Mouse (Mus musculus) adrenal gland, adult (tissue): Measurements from ENCODE around the gene Gm4302.
"Not testable (repeated sequence)": the region's sequence is repeated elsewhere in the genome, so short reads cannot be mapped to it uniquely, and the experiment has no call there.

ENCODE experiments used
- DNase-seq, 2 experiments: peaks; one replicate each; pipeline ENCODE4 v3.0.0; 2022 to 2023; ENCODE audit warnings: low spot score in 1 of 2; ENCODE audit not compliant: inconsistent age in 2 of 2

Gene Gm4302

DNA sequence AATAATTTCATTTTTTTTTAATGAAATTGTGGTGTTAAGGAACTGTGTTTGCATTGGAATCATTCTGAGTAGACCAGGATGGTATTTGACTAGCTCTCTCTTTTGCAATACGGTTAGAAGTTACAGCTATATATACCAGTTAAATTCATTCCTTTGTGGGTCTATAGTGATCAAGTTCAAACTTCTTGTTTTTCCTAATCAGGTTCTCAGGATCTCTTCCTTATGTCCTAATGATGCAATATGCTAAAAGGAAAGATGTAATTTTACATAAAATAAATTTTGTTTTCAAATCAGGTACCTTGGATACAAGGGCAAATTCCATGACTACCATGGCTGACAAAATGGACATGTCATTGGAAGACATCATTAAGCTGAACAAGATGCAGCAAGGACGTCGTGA lies at the start of gene Gm4302:
Gene Gm4302 (plus strand): TSS at position 301 of the 400 bp plus-strand sequence.
- DNase-seq = not testable (repeated sequence)

DNA sequence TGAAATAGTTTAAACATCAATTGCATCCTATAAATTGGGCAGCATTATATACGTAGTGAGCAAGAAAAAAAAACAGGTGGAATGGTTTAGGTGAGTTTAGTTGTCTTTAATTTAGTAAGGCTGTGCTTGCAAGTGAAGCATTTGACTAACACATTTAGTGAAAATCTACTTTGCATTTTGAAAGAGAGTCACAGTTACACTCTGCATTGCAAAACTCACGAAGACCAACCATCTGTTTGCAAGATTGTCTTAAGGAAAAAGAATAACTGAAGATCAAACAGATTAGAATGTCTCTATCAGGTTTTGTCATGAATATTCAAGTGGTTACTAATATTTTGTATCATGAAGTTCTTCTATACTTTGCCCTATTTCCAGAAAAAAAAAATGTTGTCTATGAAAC lies 44.5 kb upstream of the Gm4302 start:
- no peak for DNase-seq

GRCm38 (mm10) chr10:100300106-100300505 lies 40.5 kb upstream of the Gm4302 start:
- not testable (repeated sequence) for DNase-seq

DNA sequence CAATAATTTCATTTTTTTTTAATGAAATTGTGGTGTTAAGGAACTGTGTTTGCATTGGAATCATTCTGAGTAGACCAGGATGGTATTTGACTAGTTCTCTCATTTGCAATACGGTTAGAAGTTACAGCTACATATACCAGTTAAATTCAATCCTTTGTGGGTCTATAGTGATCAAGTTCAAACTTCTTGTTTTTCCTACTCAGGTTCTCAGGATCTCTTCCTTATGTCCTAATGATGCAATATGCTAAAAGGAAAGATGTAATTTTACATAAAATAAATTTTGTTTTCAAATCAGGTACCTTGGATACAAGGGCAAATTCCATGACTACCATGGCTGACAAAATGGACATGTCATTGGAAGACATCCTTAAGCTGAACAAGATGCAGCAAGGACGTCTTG lies 5.3 kb upstream of the Gm4302 start, which contains the start of gene Gm4301:
Gene Gm4301 (plus strand): TSS at position 301 of the 400 bp plus-strand sequence.
- DNase-seq = not testable (repeated sequence)

- not testable (repeated sequence) for DNase-seq
Measured at GRCm38 (mm10) chr10:100345672-100346071, 5.0 kb downstream of the Gm4302 start, which contains the start of gene Gm4303. Gene Gm4303 (plus strand): TSS chr10:100345972.

DNA sequence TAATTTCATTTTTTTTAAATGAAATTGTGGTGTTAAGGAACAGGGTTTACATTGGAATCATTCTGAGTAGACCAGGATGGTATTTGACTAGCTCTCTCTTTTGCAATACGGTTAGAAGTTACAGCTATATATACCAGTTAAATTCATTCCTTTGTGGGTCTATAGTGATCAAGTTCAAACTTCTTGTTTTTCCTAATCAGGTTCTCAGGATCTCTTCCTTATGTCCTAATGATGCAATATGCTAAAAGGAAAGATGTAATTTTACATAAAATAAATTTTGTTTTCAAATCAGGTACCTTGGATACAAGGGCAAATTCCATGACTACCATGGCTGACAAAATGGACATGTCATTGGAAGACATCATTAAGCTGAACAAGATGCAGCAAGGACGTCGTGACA lies 10.2 kb downstream of the Gm4302 start, which contains the start of gene Gm4305:
Gene Gm4305 (plus strand): TSS at position 301 of the 400 bp plus-strand sequence.
- DNase-seq = not testable (repeated sequence)

- DNase-seq = peak; percentile 2 to 21
Measured at GRCm38 (mm10) chr10:100356841-100357240, 16.2 kb downstream of the Gm4302 start.

- DNase-seq = not testable (repeated sequence)
Measured at GRCm38 (mm10) chr10:100361038-100361437, 20.4 kb downstream of the Gm4302 start, which contains the start of gene Gm4307. Gene Gm4307 (plus strand): TSS chr10:100361338.

DNA sequence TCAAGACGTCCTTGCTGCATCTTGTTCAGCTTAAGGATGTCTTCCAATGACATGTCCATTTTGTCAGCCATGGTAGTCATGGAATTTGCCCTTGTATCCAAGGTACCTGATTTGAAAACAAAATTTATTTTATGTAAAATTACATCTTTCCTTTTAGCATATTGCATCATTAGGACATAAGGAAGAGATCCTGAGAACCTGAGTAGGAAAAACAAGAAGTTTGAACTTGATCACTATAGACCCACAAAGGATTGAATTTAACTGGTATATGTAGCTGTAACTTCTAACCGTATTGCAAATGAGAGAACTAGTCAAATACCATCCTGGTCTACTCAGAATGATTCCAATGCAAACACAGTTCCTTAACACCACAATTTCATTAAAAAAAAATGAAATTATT lies 41.8 kb downstream of the Gm4302 start, which contains the start of gene Gm4312:
Gene Gm4312 (minus strand): TSS at position 101 of the 400 bp plus-strand sequence.
- DNase-seq = not testable (repeated sequence)
